Mouse (Mus musculus) hindbrain, embryonic 11.5 days (tissue): Measurements from ENCODE around the gene Nrxn3. TPM values are rescaled to one million over a fixed set of nuclear protein-coding genes. Genes with fewer than 3 reads are reported as not detected.

Source experiments
- ATAC-seq: fragments of 200-750 bp; cut with Nextera tagmentation; 2 replicates; pipeline ENCODE4 v1.8.0; 2017; ENCODE audit warnings: mild to moderate bottlenecking, moderate TSS enrichment, moderate library complexity; ENCODE audit not compliant: low FRiP score
- DNase-seq: peaks from one replicate; pipeline ENCODE4 v3.0.0-alpha.2; 2015; ENCODE audit warnings: low spot score
- H3K27ac ChIP-seq: fragments of 300-500 bp; sonication (generic); 2 replicates; pipeline ENCODE4 v1.5.1; 2014; ENCODE audit warnings: mild to moderate bottlenecking, low read depth, low read length
- H3K27me3 ChIP-seq: fragments of 300-500 bp; sonication (generic); 2 replicates; pipeline ENCODE4 v1.6.1; 2014; ENCODE audit warnings: mild to moderate bottlenecking, low read length, moderate library complexity, mixed read lengths; ENCODE audit not compliant: control insufficient read depth, insufficient read depth
- H3K36me3 ChIP-seq: fragments of 300-500 bp; sonication (generic); 2 replicates; pipeline ENCODE4 v1.6.1; 2014; ENCODE audit warnings: mild to moderate bottlenecking, low read length, moderate library complexity, mixed read lengths; ENCODE audit not compliant: control insufficient read depth, insufficient read depth
- H3K4me1 ChIP-seq: fragments of 300-500 bp; sonication (generic); replicated peaks from 2 replicates; pipeline ENCODE4 v1.6.1; 2014; ENCODE audit warnings: low read length, mixed read lengths; ENCODE audit not compliant: control insufficient read depth, insufficient read depth
- H3K4me2 ChIP-seq: fragments of 300-500 bp; sonication (generic); replicated peaks from 2 replicates; pipeline ENCODE4 v1.6.1; 2014; ENCODE audit warnings: mild to moderate bottlenecking, low read depth, low read length
- H3K4me3 ChIP-seq: fragments of 300-500 bp; sonication (generic); 2 replicates; pipeline ENCODE4 v1.5.1; 2014; ENCODE audit warnings: low read depth, low read length
- H3K9ac ChIP-seq: fragments of 300-500 bp; sonication (generic); 2 replicates; pipeline ENCODE4 v1.6.1; 2014; ENCODE audit warnings: low read depth, low read length
- H3K9me3 ChIP-seq: fragments of 300-500 bp; sonication (generic); 2 replicates; pipeline ENCODE4 v1.6.1; 2016; ENCODE audit warnings: low read length; ENCODE audit not compliant: control insufficient read depth
- whole genome bisulfite sequencing: fragments of 180-500 bp; shearing (Covaris S2); extraction: QIAGEN DNeasy Blood & Tissue Kit; methylation state at CpG from one replicate; pipeline ENCODE4 v1.1.7; 2014; 5-methylcytosine and 5-hydroxymethylcytosine counted together
- polyA plus RNA-seq: library from polyadenylated mRNA; unstranded; fragments of >200 nt; fragmentation: Nextera tagmentation; extraction: Ambion mirVana; gene quantifications from 2 replicates; pipeline ENCODE4 v1.2.1, GENCODE M21; 2014

Gene Nrxn3
- polyA plus RNA-seq, 1 experiment from 2014 or later: 52.4 TPM

DNA sequence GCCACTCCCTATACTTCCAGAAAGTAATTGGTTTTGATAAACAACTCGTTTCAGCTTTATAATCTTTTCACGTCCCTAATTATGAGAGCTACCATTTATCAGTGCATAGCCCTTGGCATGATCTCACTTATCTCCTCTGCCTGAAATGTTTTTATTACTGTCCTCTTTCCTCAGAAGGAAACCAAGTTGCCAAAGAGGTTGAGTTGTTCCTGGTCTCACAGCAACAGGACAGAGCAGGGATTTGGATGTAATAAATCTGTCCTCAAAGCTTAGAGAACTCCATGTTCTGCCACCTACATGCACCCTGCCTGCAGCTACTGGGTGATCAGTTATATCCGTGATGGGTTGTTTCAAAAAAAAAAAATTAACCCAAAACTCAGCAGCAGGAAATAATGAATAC lies 1113.6 kb downstream of the Nrxn3 start:
- no peak overlapping the region for H3K9ac ChIP-seq
- no peak overlapping the region for H3K4me2 ChIP-seq
- H3K27me3 ChIP-seq: no peaks in the 10 kb centered on the region
- H3K27ac ChIP-seq: no peak overlapping the region
- WGBS: 77% methylated on average over 3 of the region's 3 CpGs
- H3K4me3 ChIP-seq: no peak overlapping the region
- H3K4me1 ChIP-seq: no peaks in the 10 kb centered on the region
- no peaks in the 10 kb centered on the region for H3K9me3 ChIP-seq
- ATAC-seq (no peak), DNase-seq (no peak)
- H3K36me3 ChIP-seq: no peaks in the 10 kb centered on the region

DNA sequence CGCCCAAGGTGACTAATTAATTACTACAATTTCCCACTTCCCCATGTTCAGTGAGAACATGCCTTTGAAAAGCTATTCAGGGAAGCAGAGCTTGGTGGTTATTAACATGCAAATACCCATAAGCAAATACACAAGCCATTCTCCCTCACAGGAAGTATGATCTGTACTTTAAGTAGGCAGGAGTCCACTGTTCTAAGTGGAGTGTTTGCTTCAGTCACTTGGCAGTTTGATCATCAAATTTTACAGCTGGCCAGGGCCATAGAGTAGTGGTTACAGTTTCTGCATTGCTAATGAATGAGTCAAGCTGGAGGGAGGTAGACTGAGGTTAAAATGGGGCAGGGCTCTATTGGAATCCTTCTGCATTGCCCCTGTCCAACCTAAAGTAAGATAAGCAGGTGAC lies 1120.2 kb downstream of the Nrxn3 start:
- no peaks in the 10 kb centered on the region for H3K27me3 ChIP-seq
- no peak overlapping the region for H3K4me3 ChIP-seq
- DNase-seq: no peak
- H3K4me1 ChIP-seq: no peaks in the 10 kb centered on the region
- H3K4me2 ChIP-seq: no peak overlapping the region
- 91% methylated on average over 1 of the region's 1 CpGs for WGBS
- H3K27ac ChIP-seq: no peak overlapping the region
- H3K9ac ChIP-seq: no peak overlapping the region
- H3K9me3 ChIP-seq: no peaks in the 10 kb centered on the region
- no peak for ATAC-seq
- no peaks in the 10 kb centered on the region for H3K36me3 ChIP-seq

DNA sequence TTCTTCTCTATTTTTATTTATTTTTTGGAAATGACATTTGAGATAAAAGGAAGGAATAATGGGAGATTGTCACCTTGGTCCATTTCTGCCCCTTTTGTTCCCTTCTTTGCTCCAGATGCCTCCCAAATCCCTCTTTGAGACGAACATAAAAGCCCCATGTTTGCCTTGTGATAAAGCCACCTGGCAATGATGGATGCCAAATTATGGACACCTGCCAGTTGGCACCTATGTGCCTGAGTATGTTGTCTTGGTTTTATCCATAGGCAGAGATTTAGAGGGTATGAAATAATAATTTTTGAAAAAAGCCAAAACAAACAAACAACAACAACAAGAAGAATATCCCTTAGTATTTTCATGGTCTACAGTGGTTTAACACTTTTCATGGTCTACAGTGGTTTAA lies 1125.4 kb downstream of the Nrxn3 start:
- H3K9me3 ChIP-seq: no peaks in the 10 kb centered on the region
- no peaks in the 10 kb centered on the region for H3K27me3 ChIP-seq
- DNase-seq (no peak), ATAC-seq (no peak)
- no peak overlapping the region for H3K27ac ChIP-seq
- no peak overlapping the region for H3K4me2 ChIP-seq
- H3K4me1 ChIP-seq: no peaks in the 10 kb centered on the region
- WGBS: 66% methylated on average over 1 of the region's 1 CpGs
- H3K9ac ChIP-seq: no peak overlapping the region
- no peaks in the 10 kb centered on the region for H3K36me3 ChIP-seq
- no peak overlapping the region for H3K4me3 ChIP-seq

DNA sequence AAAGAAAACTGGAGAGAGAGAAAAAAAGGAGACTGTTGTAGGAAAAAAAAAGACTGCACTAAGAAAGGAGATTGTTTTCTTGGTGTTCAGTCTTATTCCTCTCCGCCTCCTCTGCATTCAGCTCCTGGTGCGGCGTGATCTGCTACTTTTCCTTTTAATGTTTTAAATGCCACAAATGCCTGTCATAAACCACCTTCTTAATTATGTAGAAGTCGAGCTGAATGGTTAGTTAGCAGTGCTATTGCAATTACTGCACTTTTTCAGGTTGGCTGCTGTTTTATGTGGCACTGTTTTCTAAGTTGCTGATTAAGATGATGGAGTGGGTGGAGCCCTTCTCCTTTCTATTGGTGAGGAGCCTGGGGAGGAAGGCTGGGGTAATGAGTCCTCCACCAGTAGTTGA lies 1131.7 kb downstream of the Nrxn3 start:
- Histone ChIP-seq H3K9me3 (no peaks in the 10 kb centered on the region), H3K27me3 (no peaks in the 10 kb centered on the region), H3K4me1 (no peaks in the 10 kb centered on the region), H3K36me3 (no peaks in the 10 kb centered on the region), H3K4me3 (no peak overlapping the region), H3K9ac (no peak overlapping the region), H3K4me2 (no peak overlapping the region), H3K27ac (no peak overlapping the region)
- WGBS: 54% methylated on average over 4 of the region's 4 CpGs
- DNase-seq (no peak), ATAC-seq (no peak)

DNA sequence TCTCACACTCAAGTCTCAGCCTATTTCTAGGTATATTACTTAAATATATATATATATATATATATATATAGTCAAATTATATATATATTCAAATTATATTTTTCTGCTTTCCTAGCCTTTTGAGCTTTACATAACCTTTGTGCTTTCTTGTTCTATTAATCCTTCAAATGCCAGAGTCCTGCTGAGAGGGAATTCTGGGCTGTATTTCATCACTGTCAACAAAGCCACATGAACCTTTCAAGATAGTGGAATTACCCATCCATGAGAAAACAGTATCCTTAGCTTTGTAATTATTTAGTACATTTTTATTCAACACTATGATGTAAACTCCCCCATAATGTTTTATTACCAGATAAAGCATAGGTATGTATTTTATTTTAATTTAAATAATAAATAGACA lies 1144.4 kb downstream of the Nrxn3 start:
- H3K27ac ChIP-seq: no peak overlapping the region
- no peak overlapping the region for H3K9ac ChIP-seq
- no peaks in the 10 kb centered on the region for H3K4me1 ChIP-seq
- no peak overlapping the region for H3K4me2 ChIP-seq
- no peaks in the 10 kb centered on the region for H3K27me3 ChIP-seq
- no peaks in the 10 kb centered on the region for H3K9me3 ChIP-seq
- ATAC-seq: no peak
- H3K4me3 ChIP-seq: no peak overlapping the region
- DNase-seq: no peak
- H3K36me3 ChIP-seq: no peaks in the 10 kb centered on the region

DNA sequence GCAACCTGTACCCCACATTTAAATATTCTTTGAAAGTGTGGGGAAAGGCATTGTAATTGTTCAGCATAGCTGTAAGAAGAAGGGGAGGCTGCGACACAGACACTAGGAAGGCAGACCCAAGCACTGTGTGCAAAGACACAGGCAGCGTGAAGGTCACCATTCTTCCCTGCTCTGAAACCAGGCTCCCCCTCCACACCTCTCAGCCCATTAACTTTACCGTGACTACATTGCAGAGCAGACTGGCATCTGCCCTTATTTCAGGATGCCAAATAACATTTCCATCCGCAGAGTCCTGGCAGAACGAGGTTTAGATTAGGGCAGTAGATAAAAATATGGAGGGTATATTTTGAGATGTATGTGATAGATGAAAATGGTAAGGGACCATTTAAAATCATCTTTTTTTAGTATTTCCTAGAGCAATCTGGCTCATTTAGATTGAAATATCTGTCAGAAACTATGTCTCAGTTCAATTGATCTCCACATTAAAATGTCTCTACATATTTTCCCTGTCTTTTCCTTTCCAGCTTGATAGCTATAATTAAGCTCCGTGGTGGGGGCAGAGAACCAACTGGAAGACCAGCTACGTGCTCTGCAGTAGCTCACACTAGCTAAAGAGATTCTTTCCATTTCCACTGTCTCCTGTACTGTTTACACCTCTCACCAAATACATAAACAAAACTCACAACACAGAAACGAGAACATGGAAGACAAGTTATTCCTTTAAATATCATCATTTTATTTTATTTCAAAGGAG lies 1160.1 kb downstream of the Nrxn3 start:
- ATAC-seq: 0 out of 2 replicates have a peak, but pooled peaks have one; percentile 53
- no peaks in the 10 kb centered on the region for H3K4me1 ChIP-seq
- no peak for DNase-seq
- 49% methylated on average over 8 of the region's 8 CpGs for WGBS
- H3K4me3 ChIP-seq: no peak overlapping the region
- no peak overlapping the region for H3K4me2 ChIP-seq
- H3K9ac ChIP-seq: no peak overlapping the region
- H3K27ac ChIP-seq: no peak overlapping the region
- no peaks in the 10 kb centered on the region for H3K9me3 ChIP-seq
- no peaks in the 10 kb centered on the region for H3K27me3 ChIP-seq
- H3K36me3 ChIP-seq: no peaks in the 10 kb centered on the region

DNA sequence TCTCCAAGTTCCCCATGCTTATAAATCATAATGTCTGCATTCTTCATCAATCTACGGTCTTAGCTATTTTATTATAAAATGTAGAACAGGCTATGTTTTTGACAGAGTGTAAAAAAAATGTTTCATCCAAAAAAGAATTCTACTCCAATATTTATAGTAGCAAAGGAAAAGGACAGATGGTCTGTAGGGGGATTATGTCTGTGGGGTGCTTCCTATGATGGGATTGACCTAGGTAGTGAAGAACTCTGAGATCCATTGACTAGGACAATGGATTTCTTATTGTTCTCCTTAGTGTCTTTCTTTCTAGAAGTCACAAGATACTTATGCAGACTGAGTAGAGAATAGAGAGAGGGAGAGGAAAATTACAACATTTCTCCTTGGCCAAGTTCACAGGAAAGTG lies 1161.9 kb downstream of the Nrxn3 start:
- 92% methylated on average over 1 of the region's 1 CpGs for WGBS
- Histone ChIP-seq H3K4me1 (no peaks in the 10 kb centered on the region), H3K9ac (no peak overlapping the region), H3K4me3 (no peak overlapping the region), H3K27me3 (no peaks in the 10 kb centered on the region), H3K27ac (no peak overlapping the region), H3K36me3 (no peaks in the 10 kb centered on the region), H3K4me2 (no peak overlapping the region), H3K9me3 (no peaks in the 10 kb centered on the region)
- ATAC-seq (no peak), DNase-seq (no peak)

DNA sequence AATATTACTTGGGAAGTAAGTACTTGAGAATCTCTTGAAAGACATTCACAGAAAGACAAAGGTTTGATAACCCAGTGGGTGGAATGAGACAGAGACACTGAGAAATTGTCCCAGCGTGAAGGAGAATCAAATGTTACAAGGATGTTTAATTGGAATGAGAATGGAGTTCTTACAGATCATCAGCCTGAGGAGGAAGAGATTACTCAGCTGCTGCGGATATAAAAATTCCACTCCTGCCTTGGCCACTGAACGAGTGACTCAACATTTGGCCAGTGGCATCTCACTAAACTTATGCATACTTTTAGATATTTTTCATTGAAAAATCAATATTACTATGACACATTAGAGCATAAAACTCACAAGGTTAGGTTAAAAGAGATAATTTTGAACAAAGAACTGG lies 1166.0 kb downstream of the Nrxn3 start:
- Histone ChIP-seq H3K36me3 (no peaks in the 10 kb centered on the region), H3K27me3 (no peaks in the 10 kb centered on the region), H3K4me3 (no peak overlapping the region), H3K4me2 (no peak overlapping the region), H3K4me1 (no peaks in the 10 kb centered on the region), H3K9me3 (no peaks in the 10 kb centered on the region), H3K27ac (no peak overlapping the region), H3K9ac (no peak overlapping the region)
- no peak for ATAC-seq
- WGBS: 79% methylated on average over 3 of the region's 3 CpGs
- DNase-seq: no peak

DNA sequence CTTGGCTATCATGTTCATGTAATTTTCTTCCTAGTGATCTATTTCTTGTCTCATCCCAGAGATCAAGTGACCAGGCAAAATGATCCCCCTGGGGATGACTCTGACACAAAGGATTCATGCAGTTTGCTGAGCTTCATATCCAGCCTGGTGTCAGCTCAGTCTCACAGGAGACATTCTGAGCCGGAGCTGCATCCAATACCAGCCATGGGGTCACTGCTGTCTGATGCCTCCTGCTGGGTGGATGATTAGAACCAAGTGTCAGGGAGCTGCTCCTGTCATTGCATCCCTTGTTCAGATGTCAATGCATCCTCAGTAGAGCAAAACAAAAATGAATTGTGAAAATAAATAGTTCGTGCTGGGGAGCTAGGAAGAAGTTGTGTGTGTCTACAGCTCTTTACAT lies 1174.2 kb downstream of the Nrxn3 start:
- no peak overlapping the region for H3K27ac ChIP-seq
- whole genome bisulfite sequencing: 17% methylated on average over 2 of the region's 2 CpGs
- no peaks in the 10 kb centered on the region for H3K9me3 ChIP-seq
- ATAC-seq (no peak), DNase-seq (peak; percentile 12)
- no peak overlapping the region for H3K4me3 ChIP-seq
- no peak overlapping the region for H3K4me2 ChIP-seq
- no peaks in the 10 kb centered on the region for H3K4me1 ChIP-seq
- H3K9ac ChIP-seq: no peak overlapping the region
- no peaks in the 10 kb centered on the region for H3K36me3 ChIP-seq
- H3K27me3 ChIP-seq: no peaks in the 10 kb centered on the region
